Mouse (Mus musculus) spleen, postnatal 10 days (tissue): ENCODE data around the gene Eme2.
"Not testable (repeated sequence)": the region's sequence is repeated elsewhere in the genome, so short reads cannot be mapped to it uniquely, and the experiment has no call there.

Experiments used
- DNase-seq, 2 experiments: peaks; one replicate each; pipeline ENCODE4 v3.0.0; 2021 to 2022; ENCODE audit warnings: low spot score in 2 of 2

Eme2 gene

DNA sequence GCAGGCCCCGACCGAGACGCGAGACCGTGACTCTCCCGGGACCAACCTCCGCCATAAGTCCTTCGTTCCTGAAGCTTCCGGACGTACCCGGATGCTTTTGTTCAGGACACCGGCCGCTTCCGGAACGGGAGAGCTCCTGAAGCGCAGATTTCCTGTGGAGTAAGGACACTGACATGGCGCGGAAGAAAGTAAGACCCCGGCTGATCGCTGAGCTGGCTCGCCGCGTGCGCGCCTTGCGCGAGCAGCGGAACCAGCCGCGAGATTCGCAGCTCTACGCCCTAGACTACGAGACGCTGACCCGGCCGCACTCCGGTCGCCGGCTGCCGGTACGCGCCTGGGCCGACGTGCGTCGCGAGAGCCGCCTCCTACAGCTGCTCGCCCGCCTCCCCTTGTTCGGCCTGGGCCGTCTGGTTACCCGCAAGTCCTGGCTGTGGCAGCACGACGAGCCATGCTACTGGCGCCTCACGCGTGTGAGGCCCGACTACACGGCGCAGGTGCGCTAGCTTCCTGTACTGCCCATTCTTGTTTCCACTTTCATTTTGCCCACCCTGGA, at the start of gene Eme2, which contains the start of gene Mrps34:
Gene Eme2, minus strand, starts transcription at position 93 of the 553 bp plus-strand sequence.
Gene Mrps34, plus strand, starts transcription at position 122 of the 553 bp plus-strand sequence.
- peak in 1 of 2 experiments; percentile 82 for DNase-seq

DNA sequence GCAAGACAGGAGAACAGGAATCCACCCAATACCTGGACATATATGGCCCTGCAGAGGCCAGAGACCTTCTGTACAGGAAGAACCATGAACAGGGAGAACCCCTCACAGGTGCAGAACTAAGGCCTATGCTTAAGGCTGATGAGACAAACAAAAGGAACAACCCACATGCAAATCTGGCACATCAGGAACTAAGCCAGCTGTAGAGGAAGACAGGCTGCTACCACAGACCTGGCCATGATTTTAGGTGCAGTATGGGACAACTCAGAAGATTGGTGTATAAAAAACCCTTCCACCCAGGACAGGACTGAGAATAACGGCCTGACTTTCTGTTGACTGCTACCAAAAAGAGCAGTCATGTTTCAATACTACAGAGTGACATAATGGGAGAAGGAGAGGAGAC, 48.7 kb upstream of the Eme2 start:
- DNase-seq: not testable (repeated sequence)

DNA sequence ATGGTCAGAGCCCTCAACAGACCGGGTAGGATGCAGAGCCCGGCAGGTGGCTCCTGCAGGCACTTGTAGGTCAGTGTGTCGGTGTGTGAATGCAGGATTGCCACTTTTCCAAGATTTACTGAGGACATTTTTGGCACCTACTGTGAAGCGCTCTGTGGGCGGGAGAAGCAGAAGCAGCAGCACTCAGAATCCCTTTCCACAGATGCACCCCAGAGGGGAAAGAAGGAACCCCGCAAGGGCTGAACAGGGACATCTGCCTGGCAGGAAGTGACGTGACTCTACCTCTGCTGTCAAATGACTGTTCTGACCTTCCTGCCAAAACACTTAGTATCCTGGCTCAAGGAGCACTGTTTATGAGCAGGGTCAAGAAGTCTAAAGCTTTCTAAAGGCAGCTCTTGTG, 48.1 kb upstream of the Eme2 start:
- no peak for DNase-seq

DNA sequence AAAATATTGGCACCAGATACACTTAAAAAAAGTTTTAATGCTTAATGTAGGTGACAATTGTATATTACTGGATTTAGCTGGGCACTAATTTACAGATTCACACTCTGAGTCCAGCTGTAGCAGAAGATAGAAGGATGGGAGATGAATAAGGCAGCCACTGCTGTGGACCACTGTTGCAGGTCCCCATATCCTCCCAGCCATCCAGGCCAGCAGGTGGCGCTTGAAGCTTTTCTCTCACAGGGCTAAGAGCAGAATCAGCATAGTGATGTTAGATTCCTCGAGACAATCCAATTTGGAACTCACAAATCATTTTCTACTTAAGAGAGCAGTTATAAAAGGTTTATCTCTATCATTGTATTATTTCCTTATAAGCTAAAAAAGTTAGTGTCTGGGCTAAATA, 47.6 kb upstream of the Eme2 start:
- peak; percentile 29 to 60 for DNase-seq

DNA sequence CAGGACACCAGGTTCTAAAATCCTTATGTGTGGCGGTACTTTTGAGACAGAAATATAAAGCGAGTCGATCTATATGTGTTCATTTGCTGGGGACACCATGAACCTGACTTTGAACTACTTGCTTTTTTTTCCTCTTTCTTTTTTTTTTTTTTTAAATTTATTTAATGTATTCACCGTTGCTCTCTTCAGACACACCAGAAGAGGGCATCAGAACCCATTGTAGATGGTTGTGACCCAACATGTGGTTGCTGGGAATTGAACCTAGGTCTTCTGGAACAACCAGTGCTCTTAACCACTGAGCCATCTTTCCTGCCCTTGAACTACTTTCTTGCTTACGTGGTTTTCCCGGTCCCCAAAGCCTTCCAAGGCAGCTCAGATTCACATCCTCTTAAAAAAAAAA, 42.4 kb upstream of the Eme2 start:
- no peak for DNase-seq

DNA sequence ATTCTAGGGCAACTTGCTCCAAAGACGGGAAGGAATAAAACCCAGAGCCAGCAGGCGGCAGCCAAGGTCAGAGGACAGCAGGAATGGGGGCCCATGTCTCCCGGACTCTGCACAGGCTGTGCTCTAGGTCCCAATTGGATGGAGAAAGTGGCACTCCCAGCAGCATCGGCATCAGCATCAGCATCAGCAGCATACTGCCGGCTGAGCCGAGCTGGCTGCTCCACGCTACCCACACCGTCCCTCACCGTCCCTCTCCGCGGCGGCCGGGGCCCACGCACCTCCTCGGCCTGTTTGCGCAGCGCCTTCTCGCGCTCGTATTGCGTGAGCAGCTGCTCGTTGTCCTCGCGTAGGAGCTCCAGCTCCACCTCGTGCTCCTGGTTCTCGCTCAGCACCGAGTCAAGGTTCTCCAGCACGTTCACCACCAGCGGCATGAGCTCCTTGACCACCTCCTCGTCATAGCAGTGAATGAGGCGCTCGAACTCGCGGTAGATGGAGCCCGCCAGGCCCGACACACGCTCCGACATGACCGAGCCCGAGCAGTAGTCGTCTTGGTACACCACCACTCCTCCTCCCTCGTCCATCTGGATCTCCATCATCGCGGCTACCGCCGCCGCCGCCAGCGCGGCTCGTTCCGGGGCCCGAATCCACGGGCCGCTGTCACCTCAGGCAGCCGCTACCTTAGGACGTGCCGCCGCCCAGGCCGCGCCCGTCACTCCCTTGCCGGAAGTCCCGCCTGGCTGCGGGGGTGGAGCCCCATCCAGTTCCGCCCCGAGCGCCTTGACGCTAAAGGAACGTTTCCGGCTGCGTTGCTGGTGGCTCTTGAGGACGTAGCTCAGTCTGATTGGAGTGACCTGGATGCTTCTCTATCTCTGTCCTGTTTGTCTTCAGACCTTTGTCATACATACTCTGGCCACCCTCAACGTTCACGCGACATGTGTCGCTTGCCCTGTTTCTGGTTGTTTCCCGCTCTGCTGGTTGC, 41.7 kb upstream of the Eme2 start, which contains the start of gene Mapk8ip3:
Gene Mapk8ip3, minus strand, starts transcription at position 719 of the 979 bp plus-strand sequence.
- peak; percentile 94 to 97 for DNase-seq

DNA sequence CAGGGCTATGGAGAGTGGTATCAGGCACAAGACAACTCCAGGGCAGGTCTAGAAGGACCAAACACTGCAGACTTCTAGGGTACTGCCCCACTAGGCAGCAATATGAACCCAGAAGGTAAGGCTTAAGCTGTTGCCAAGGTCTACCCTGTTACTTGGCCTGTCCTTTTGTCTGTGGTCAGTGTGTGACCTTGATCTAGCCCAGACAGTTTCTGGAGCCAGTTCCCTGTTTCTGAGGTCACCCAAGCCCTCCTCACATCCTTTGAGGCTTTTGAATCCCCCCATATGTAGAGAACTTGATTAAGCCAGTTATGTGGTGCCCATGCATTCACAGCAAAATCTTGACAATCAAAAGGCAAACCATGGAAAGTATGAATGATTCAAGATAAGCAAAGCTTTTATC, 40.8 kb upstream of the Eme2 start:
- no peak for DNase-seq

DNA sequence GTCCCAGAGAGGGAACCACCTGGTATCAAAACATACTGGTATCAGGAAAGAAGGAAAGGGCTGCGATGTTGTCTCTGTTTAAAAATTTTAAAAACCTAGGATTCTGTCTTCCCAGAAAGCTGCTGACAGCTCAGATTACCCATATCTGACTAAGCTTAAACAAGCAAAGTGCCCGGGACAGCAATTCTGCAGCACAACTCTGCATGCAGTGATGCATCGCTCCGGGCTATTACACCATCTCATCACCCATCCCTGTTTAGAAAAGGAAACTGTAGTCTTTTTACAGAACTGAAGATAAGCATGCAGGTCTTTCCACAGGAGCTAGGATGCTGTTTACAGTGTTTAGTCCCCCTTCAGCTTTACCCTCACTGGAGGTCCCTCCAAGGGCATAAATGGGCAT, 40.0 kb upstream of the Eme2 start:
- no peak for DNase-seq

DNA sequence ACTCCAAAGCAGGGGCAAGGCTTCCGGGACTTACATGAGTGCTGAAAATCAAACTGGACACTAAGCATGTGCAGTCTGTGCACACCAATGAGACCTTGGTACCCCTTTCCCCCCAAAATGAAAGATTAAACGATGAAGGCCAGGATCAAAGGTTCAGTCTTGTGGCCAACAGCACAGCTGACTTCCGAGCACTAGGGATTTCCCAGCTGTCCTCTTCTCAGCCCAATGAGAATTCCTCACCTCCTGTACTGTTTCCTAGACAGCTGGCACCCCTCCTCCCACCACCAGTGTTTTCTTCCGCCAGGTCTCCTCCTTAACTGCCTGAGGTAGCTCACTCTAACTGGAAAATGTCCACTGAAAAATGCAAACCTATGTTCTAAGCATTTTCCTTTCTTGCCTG, 38.3 kb upstream of the Eme2 start:
- no peak for DNase-seq

DNA sequence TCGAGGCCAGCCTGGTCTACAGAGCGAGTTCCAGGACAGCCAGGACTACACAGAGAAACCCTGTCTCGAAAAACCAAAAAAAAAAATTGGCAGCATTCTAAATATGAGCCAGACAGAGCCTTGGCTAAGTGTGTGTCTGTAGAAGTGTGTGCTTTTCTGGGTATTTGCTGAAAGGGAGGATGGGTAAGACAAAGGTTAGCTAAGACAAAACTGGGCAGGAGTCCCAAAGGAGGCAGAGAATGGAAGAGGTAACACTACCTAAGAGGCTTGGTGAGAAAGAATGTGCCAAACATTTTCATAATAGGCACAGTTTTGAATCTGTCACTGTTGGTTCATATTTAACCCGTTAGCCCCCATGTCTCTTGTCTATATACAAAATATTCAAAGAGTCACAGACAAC, 37.5 kb upstream of the Eme2 start:
- DNase-seq: no peak

DNA sequence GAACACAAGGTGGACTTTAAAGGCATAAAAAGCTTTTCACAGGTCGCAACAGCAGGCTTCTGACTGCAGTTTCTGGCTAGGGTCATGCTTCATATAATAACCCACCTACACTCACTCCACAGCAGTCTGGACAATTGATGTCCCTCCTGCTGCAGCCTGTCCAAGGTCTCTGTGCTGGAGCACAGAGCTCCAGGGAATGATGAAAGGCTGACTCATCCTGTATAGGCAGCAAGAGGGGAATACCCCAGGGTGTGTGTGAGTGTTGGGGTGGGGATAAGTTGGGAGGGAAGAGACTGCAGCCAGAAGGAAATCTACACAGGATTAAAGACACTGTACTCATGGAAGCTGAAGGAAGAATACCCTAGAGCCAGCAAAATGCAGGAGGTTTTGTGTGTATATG, 34.6 kb upstream of the Eme2 start:
- DNase-seq: no peak

DNA sequence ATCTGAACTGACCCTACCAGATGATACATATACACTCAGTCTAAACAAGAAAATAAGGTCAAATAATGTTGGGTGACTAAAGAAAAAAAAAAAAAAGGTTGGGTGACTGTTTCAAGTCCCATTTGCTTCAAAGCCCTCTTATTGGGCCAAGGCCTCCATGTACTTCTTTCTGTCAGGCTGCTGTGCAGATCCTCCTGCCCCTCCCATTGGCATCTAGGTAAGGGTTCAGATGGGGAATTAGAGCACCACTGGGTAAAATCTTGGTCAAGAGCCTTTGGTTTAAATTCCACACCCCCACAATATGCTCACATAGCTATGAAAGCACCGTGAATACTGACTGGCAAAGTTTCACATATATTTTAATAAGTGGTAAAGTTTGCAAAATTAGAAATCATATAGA, 28.4 kb upstream of the Eme2 start:
- no peak for DNase-seq

DNA sequence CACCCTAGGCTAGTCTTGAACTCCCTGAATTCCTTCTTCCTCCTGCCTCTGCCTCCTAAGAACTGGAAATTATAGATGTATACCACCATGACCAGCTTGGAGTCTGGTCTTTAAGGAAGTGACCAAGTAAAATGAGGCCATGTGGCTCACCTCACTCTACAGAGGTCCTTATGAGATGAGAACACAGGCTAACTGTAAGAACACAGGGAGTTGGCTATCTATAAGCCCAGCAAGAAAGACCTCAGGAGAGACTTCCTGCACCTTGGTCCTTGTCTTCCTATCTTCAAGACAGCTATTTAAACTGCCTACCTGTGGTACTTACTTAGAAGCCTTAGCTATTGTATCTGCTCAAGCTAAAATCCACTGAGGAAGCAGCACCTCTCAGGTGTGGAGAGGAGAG, 19.1 kb upstream of the Eme2 start:
- no peak for DNase-seq

DNA sequence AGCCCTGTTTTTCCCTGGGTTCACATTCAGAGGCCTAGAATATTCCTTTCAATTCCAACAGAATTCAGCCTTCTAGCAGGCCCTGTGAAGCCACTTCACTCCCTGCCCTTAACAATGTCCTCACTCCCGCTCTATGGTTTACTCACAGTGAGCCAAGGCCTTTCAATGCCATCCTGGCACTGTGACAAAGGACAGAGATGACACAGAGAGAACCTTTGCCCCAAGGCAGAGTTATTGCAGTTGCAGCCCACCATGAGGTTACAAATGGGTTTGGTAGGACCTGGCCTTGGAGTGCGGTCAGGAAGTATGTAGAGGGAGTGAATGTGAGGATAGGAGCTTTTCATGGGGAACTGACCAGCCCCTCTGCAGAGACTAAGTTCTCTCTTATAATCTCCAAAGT, 12.7 kb upstream of the Eme2 start:
- no peak for DNase-seq

DNA sequence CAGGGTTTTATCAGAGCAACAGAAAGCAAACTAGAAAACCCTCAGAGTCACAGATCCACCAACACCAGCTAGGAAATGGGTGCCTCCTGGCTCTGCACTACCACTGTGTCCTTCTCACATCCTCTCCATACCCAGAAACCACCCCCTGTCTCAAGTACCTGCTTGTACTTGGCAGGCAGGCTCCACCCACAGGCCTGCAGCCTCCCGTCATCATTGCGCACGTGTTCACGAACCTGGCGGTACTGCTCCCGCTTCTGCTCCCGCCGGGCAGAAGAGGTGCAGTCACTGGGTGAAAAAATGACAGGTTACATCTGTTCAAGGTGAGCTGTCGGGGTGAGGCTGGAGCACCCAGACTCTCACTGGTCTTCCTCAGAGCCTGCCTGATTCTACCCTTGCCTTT, 8.9 kb upstream of the Eme2 start:
- DNase-seq: peak; percentile 26 to 31

DNA sequence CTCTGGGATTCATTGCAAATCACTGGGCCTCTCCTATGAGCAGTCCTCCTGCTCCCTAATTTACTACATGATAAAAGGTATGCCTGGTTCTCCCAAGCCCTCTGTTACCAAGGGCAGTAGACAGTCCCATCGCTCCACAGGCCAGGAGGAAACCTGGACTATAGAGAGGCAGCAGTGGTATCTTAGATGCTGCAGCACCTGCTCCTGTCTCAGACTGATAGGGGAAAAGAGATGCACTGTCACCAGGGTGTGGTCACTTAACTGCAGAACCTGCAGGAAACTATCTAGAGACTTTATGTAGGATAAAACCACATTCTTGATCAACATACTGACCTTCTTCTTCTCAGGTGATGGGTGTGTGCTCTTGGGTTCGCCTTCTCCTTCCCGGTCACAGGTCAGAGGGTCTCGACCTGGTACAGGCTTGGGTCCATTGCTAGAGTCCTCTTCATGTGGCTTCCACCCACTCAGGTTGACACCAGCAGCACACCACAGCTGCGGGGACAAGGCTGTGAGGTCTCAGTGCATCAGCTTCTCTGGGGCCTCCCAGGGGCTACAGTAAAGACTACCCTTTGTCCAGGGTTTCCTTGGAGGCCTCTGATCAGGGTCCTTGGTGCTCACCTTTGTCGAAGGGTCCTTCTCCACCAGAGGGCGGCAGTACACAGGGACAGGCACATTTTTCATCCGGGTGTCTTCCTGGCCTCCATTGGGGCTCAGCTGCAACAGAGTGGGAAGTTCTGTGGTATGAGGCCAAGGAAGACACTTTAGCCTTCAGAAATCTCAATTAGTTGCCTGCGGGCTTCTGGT, 8.0 kb upstream of the Eme2 start:
- DNase-seq: peak; percentile 78 to 85

DNA sequence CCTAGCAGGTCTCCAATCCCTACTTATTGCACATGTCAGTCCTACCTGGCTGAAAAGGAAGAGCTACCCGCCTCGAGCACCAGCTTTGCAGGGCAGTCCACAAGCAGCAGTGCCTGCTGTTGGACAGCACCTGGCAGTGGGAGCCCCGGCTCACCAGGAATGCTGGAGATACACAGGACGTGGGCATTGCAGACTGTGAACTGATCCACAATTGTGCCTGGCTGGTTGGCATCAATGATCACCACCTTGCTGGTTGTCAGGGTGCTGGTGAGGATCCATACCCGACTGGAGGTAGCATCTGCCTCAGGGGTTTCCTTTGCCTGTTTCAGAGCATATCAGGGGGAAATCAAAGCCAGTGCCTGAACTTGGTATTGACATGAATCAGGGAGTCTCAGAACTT, 7.2 kb upstream of the Eme2 start:
- peak in 1 of 2 experiments; percentile 33 for DNase-seq

DNA sequence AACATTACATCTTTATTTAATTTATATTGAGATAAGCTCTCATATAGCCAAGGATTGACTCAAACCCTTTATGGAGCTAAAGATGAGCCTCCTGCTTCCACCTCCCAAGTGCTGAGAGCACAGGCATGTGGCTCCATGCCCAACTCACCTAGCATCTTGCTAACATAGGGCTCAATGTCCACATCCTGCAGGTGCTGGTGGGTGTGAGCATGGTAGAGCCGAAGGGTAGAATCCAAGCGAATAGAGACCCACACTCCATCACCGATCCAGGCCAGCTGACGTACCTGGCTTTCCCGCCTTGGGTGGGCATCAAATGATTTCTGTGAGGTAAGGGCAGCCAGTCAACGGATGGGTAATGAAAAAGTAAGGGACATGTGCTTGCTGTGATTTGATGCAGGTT, 5.1 kb upstream of the Eme2 start:
- no peak for DNase-seq

DNA sequence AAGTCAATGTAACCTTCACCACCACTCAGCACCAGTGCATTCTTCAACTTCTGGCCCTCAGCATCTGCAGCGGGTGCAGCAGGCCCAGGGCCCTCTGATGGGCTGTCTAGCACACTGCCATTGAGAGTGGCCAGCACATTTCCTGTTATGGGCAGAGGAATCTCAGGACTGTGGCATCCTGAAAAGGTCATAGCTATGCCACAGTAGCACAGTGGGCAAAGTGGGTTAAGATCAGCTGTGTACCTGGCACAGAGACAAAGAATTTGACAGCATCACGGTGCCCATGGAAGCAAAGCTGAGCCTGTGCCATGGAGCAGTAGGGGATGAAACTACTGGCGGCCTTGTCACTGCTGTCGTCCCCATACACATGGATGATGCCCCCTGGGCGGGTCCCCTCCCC, 4.3 kb upstream of the Eme2 start:
- no peak for DNase-seq

DNA sequence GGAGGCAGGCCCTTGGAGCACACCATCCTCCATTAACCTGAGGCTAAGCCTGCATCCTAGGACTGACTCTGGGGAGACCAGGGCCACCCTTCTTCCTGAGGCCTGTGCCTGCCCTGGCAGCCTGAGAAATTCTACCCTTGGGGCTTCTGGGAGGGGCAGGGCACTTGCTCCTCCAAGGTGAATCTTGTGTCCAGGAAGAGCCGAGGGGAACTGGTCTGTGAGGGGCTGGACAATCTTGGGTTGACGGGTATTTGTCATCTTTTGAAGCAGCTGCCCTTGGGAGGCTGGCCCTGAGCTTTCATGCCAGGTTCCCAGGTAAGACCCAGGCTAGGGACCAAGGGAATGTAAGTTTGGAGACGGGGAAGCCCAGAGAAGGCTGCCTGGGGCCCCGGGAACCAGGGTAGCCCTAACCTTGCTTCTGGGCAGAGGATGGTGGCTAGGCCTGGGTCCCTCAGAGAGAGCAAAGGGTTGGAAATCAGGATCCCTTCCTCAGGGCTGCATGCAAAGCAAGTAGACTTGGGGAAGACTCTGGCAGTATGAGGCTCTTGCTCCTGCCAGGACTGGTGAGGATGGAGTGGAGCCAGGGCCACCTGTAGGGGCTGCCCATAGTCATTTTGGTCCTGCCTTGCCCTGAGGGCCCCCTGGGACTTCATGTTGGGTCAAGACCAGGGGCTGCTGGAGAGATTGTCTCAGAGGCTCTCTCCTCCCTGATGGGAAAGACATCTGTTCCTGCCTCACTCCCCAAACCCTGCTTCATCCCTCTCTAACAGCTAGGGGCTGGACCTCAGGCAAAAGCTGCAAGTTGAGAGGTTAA, 3.4 kb upstream of the Eme2 start:
- DNase-seq: no peak

DNA sequence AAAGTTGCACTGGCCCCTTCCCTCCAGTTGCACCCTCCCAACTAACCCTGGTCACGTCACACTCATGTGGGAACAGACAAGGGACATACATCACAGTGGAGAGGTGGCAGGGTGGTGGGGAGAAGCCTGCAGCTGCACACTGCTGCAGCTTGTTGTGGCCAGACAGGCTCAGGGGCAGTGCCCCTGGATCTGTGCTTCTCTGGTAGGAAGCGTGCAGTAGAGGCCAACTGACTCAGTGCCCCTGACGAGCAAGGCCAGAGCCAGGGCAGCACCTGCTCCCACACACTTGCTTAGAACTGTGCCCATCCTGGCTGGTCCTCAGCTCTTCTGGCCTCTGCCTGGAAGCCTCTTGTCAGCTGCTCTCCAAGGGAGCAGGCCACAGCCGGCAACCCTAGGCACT, 2.7 kb upstream of the Eme2 start:
- no peak for DNase-seq

DNA sequence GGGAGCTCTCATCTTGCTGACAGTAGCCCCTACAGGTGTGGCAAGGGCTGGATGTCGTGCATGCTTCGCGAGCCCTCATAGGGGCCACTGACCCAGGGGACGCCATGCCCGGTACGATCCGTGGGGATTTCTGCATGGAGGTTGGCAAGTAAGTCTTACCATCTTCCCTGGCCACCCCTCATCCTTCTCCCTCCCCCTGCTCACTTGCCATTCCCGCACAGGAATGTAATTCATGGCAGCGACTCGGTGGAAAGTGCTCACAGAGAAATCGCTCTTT, 2.0 kb upstream of the Eme2 start:
- DNase-seq: no peak
